Mouse (Mus musculus) left cerebral cortex, adult 18-20 months (tissue): ENCODE measurements at regions not wholly inside any gene's neighbourhood (a gene's known extent, or its start where the extent isn't known, plus 50 kb on each side); places are given as distances from the start of the nearest gene placed in this dataset.

Experiments used
- DNase-seq, 2 experiments: peaks; one replicate each; pipeline ENCODE4 v3.0.0; 2021 to 2022; ENCODE audit warnings: low spot score in 2 of 2, mixed read lengths in 1 of 2

DNA sequence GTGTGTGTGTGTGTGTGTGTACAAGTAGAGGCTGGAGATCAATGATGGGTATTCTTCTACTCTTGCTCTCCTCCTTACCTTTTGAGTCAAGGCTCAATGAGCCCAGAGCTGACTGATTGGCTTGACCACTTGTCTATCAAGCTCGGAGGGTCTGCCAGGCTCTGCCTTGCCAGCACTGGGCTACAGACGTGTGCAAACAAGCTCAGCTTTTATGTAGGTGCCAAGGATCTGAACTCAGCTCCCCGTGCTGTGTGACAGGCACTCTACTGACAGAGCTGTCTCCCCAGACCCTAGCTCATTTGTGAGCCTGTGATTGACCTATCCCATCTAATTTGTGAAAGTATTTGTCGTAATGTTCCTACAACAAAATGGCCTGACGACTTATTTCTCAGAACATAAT is 54.2 kb upstream of the Cdc42bpa start:
- no peak for DNase-seq

DNA sequence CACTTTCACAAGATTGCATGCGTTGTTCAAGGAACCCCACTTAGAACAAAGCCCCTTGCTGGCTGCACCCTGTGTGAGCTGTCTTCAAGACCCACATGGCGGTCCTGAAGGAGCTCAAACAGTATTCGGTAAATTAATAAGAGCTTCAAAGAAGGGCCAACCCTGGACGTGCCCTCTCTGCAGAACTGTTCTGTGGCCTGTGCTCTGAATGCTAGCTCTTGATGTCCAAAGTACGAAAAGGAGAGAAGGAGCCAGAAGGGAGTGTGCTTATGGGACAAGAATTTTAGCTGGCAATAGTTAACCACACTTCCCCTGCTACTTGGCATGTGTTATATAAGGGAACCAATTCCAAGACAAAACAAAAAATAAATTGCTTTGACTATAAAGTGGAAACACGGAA is 67.6 kb upstream of the Cdc42bpa start:
- DNase-seq = no peak

DNA sequence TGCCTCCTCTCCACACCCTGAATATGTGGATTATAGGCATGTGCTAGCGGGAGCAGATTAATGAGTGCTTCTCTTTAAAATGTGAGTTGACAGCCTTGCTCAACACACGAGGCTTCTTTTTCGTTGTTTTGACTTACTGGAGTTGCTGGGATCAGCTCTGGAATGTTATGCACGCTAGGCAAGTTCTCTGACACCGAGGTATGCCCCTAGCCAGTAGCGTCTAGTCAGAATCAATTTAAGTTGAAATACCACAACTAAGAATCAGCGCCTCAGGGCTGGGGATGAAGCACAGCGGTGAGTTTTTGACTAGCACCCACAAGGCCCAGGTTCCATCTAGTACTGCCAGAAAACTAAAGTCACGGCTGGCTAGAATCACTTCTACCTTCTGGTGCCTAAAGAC is 72.4 kb upstream of the Cdc42bpa start:
- DNase-seq = no peak

DNA sequence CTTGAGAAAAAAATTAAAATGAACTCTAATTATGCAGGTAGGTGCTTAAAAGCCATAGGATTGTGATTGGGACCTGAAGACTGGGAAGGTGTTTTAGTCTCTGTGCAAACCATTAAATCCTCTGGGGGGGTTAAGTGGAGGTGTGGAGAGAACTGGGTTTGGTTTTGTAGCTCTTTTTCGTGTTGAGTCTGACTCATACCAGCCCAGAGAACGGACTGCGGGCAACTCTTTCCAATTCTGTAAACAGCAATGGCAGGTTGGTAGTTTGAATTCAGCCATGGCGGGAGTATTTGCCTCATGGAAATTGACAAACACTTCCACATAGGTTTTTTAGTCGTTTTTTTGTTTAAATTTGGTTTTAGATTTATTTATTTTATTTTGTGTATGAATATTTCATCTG is 77.7 kb upstream of the Ahctf1 start:
- DNase-seq = no peak

DNA sequence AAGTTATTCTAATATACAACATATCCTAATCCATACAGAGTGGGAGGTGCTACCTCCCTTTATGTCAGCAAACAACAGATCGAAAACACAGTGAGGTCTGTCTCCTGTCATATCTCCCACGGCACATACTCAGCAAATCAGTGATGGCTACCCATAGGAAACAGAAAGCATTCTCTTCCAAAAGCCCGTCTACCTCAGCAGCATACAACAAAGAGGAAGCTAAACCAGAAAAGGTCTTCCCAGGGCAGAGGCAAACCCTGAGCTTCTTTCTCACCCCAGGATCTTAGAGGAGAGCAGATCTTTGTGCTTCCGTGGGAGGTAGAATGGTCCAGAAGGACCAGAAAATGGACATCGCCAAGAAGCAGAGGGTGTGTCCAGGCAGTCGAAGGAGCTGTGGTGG is 74.4 kb upstream of the Ahctf1 start:
- no peak for DNase-seq

DNA sequence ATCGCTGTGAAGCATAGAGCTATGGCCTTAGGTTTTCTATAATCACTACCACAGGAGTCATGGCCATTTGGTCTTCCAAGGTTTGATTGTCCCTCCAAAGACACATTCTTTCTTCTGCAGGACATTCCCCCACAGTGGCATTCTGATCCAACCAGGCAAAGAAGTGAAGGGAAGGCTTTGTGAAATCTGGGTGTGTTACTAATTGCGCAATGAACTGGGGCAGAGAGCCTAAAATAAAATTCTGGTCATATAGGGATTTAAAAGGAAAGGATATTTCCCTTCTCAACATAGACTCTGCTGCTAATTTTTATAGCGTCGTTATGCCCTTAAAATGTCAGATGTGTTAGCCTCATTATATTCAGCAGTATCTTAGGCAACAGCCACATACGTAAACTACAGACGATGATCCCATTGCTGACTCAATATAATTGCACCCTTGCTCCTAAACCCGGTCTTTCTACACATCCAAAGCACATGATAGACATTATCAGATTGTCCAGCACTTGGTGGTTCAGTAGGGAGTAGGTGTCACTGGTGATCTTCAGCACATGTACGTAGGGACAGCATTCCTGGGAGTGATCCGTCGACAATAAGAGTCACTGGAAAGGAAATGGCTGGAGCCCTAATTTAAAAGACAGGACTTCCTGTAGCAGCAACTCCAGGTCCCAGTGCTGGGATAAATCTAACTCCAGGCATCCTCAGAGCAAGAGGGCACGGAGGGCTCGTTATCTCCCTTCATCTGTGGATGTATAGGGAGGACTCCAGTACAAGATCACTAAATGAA is 70.5 kb upstream of the Ahctf1 start:
- DNase-seq = no peak

DNA sequence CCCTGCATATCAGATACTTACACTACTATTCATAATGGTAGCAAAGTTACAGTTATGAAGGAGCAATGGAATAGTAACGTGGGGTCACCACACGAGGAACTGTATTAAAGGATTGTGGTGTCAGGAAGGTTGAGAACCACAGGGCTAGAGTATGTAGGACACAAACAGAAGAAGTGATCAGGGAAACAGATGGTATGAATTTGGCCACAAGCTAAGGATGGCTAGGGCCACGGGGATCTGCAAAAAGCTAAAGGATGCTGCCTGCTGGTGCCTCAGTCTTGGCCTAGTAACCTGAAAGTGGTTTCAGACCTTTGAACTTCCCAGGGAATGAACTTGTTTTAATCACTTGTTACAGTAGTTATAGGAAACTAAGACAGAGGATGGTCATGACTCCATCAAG is 68.5 kb upstream of the Ahctf1 start:
- DNase-seq = no peak

DNA sequence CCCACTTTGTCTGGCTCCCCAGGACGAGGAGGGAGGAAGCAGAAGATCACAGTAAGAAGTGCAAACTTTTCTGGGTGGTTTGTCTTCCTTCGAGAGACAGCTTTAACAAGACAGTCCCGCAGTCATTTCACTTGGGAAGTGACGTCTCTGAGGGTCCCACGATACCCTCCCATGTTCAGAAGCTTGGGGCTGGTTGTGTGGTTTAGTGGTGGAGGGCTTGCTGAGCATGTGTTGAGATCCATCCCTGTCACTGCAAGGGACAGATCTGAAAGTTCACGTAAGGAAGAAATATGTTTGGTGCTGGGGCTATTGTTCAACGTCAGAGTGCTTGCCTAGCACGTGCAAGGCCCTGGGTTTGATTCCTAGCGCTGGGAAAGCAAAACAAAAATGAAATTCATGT is 65.2 kb upstream of the Ahctf1 start:
- no peak for DNase-seq

DNA sequence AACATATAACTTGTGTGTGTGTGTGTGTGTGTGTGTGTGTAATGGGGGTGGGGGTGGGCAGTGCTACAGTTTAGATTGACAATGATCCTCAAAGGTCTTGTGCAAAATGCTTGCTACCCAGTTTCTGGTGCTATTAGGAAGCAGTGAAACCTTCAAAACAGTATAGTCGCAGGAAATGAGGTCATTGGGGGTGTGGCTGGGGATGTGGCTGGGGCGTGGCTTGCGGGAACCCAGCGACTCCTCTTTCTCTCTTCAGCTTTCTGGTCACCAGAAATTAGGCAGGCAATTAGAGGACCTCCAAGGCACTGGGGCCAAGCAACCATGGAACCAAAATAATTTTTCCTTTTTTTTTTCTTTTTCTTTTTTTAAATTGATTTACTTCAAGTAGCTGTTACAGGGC is 64.0 kb upstream of the Ahctf1 start:
- no peak for DNase-seq

DNA sequence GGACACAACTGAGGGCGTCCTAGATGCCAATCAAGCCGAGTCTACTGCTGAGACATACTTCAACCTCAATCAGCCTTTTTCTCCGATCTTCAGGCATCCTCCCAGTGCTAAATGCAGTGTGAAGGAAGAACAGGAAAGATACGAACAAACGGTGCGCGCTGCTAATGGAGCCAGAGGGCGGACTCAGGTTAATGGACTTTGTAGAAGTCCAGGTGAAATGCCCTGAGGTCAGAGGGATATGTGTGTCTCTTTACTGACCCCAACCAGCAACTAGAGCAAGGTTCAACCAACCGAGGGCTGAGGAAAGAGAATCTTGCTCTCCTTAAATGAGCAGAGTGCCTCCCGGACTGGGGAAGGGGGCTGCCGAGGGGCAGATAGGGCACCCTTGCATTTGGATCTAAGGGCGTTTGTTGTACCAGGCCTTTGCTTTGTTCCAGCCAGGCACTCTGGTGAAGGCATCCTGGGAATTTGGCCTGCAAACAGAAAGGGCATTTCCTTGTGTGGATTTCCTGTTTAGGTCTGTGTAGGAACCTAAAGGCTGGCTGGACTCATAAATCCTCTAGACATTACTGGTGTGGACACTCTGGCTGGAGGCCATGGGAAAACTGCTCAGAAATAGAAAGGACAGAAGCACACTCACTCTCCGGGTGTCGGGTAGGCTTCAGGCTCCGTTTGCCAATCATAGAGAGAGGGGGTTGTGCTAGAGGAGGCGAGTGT is 62.7 kb upstream of the Ahctf1 start:
- DNase-seq = no peak

DNA sequence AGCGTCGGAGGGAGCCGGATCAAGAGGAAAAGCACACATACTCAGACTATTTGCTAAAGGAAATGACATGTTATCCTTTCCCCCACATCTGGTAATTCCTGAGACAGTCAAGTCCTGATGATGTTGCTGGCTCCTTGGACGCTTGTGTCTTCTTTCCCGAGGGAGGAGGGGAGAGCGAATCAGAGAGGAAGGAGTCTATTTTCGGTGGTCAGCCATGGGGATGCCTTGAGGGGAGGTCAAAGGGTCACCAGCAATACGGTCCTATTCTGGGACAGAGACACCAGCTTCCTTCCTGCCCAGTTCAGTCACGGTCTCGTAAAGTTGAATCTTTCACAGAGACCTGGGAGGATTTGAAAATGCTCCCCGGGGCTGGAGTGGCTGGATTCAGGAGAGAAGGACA is 62.1 kb upstream of the Ahctf1 start:
- DNase-seq = no peak

DNA sequence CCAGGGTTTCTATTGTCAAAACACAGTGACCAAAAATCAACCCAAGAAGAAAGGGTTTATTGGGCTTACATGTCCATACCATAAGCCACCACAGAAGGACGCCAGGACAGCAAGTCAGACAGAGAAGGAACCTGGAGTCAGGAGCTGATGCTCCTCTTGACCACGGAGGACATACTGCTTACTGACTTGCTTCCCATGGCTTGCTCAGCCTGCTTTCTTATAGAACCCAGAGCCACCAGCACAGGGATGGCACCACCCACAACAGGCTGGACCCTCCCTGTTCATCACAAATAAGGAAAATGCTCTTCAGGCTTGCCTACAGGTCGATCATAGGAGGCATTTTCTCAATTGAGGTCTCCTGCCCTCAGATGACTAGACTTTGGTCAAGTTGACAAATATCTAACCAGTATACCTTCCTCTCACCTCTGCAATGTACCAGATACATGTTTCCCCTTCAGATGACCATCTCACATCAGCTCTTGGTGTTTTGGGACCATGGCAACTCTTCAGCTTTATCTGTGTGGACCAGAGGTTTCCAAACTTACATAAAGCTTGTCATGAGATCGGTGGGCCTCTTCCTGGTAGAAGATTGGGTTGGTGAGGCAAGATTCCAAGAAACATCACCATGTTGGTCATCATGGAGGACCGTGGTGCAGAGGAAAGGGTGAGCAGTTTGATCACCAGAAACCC is 61.2 kb upstream of the Ahctf1 start:
- DNase-seq = no peak

DNA sequence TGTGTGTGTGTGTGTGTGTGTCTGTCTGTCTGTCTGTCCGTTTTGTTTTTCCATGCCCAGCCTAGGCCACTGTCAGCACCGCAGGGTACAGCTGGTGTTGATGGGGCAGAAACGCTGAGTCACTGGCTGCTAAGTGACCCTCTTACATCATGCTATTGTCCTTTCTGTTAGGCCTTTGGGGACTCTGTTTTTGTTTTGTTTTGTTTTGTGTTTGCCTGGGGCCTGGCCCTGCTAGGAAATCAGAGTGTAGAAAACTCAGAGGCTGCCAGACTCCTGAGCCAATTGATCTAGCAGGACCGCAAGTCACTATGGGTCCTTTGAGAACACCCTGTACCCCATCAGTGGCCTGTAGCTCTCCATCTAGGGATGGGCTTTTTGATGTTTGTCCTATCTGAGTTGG is 59.9 kb upstream of the Ahctf1 start:
- DNase-seq = no peak

DNA sequence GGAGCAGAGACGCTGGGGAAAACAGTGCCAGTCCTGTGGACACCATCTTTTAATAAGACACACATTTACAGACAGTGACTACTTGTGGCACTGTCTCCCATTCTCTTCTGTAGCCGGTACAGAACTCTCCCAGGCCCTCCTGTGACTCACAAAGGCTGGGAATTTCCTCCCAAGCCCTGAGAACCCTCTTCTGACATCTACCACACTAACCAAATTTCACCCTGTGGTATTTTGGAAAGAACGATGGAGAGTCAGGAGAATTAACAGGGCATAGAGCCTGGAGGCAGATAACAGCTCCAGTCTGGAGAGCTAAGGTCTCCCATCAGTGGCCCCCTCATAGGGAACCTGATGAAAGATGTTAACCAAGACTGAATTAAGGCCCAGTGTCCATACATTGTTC is 59.5 kb upstream of the Ahctf1 start:
- DNase-seq = no peak

DNA sequence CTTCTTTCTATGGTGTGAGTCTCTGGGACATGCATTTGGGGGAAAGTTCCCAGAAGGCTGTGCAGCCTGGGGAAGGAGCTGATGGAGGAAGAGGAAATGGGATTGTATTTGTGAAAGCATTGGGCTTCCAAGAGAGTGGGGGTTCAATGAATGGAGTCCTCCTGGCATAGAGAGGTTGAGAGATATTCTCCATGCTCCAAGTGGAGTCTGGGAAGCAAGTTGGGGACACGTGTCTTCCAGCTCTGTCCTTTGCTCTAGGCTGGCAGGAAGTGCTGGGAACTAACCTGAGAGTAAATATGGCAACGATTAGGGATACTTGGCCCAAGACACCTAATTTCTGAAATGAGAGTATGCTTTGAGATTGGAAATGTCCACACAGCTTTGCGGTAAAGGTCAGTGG is 58.3 kb upstream of the Ahctf1 start:
- DNase-seq = no peak

DNA sequence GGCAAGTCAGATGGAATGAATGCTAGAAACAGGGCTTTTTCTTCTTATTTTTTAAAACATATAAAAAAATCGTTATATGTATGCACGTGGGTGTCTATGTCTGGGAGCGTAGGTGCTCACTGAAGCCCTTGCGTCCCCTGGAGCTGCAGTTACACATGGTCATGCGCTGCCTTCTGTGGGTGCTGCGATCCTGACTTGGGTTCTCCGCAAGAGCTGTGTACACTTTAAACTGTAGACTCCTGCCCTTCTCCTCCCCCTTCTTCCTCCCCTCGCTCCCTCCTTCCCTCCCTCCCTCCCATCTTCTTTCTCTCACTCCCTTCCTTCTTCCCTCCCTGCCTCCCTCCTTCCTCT is 56.0 kb upstream of the Ahctf1 start:
- no peak for DNase-seq

DNA sequence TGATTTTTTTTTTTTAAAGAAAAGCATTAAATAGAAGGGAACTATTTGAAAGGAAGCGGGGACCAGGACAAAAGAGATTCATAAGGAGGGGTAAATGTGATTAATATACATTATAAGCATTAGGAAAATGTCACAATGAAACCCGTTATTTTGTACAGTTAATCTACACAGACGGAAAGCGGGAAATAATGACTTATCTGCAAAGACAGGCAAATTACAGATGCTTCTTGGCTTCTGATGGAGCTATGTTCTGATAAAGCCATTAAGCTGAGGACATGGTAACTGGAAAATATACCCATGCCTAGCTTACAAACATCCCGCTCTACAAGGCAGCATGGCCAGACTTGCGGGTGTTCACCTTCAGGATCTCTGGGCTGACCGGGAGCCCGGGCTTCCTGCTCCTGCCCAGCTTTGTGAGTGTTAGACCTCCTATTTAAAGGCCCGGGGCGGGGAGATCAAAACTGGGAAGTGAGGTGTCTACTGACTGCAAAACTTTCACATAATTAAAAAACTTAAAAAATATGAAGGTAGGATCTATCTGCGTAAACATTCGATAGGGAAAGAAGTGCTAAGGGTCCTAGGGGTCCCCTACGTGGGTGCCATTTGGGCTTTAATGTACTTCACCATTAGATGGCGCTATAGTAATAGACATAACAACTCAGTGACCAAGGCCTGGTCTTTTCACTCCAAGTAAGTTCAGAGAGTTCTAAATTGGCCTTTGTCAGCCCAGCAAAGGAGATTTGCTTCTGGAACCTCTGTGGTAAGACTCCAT is 55.5 kb upstream of the Ahctf1 start:
- DNase-seq = no peak

DNA sequence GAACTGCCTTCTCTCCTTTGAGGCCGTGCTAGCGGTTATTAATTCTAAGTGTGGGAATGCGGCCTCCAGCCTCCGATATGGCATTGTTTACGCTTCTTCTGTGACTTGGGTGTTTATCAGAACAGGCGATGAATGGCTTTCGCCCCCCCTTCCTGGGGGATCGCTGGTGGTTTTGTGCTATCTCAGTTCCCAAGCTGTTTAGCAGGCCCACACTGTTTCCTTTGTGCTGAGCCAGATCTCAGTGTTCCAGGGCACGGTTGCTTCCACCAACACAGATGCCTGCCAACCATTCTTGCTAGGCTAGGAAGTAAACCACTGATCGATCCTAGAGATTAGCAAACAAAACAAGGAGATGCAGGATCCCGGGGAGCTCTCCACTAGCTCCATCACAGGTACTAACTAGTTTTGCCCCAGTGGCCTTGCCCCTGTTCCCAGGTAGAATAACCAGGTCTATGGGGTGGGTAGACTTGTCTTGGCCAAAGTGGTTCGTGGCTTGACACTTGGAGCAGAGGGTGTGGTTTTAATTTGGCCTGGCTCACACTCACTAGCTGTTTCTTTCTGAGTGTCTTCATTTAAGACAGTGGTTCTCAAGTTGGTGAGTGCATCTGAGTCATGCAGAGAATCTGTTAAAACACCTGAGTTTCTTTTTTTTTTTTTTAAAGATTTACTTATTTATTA is 50.9 kb upstream of the Ahctf1 start:
- DNase-seq = peak; percentile 31 to 48
